Mouse (Mus musculus): ENCODE results near the gene Gsn. TPM values are rescaled to one million over a fixed set of nuclear protein-coding genes. Genes with fewer than 3 reads are reported as not detected.

Gsn gene
- total and polyA plus RNA-seq, 2 experiments from 2014 or later: 255 to 460 TPM

GRCm38 (mm10) chr2:35271817-35272216, 15.6 kb downstream of the Gsn start:
- H3K4me1 ChIP-seq (ENCODE audit: control insufficient read depth, insufficient read depth): peaks cover 67% of the 10 kb centered on the region
- ATAC-seq (ENCODE audit: insufficient read depth, low read depth) (no peak), DNase-seq (ENCODE audit: low spot score) (peak; percentile 43)
- no peak for TF ChIP-seq CTCF (IDR thresholded peaks at IDR 0.05; ENCODE audit: low read depth)
- no peak for TF ChIP-seq EP300 (IDR thresholded peaks at IDR 0.05; ENCODE audit: low read depth)
- no peaks in the 10 kb centered on the region for H3K36me3 ChIP-seq (replicated peaks; ENCODE audit: control insufficient read depth, insufficient read depth, low read length)
- peak overlapping the region; percentile 73 for H3K27ac ChIP-seq (ENCODE audit: low read depth)
- no peaks in the 10 kb centered on the region for H3K27me3 ChIP-seq (ENCODE audit: control insufficient read depth, insufficient read depth, low read length)
- H3K9ac ChIP-seq (replicated peaks; ENCODE audit: low read depth, low read length): no peak overlapping the region
- no peaks in the 10 kb centered on the region for H3K9me3 ChIP-seq (replicated peaks; ENCODE audit: control insufficient read depth, low read length)
- no peak overlapping the region for H3K4me3 ChIP-seq (ENCODE audit: low read depth, low read length)
- no peak overlapping the region for H3K4me2 ChIP-seq (ENCODE audit: low read depth, low read length)
- 43% methylated on average over 2 of the region's 2 CpGs for WGBS

GRCm38 (mm10) chr2:35272881-35273280, 16.7 kb downstream of the Gsn start:
- no peaks in the 10 kb centered on the region for H3K36me3 ChIP-seq (replicated peaks; ENCODE audit: control insufficient read depth, insufficient read depth, low read length)
- H3K4me3 ChIP-seq (ENCODE audit: low read depth, low read length): no peak overlapping the region
- peaks cover 72% of the 10 kb centered on the region for H3K4me1 ChIP-seq (ENCODE audit: control insufficient read depth, insufficient read depth)
- no peak for ATAC-seq (ENCODE audit: insufficient read depth, low read depth)
- peak overlapping the region; percentile 87 for H3K27ac ChIP-seq (ENCODE audit: low read depth)
- no peak overlapping the region for H3K4me2 ChIP-seq (ENCODE audit: low read depth, low read length)
- TF ChIP-seq CTCF (IDR thresholded peaks at IDR 0.05; ENCODE audit: low read depth) (no peak), EP300 (IDR thresholded peaks at IDR 0.05; ENCODE audit: low read depth) (no peak)
- H3K9me3 ChIP-seq (replicated peaks; ENCODE audit: control insufficient read depth, low read length): no peaks in the 10 kb centered on the region
- no peak for DNase-seq (ENCODE audit: low spot score)
- H3K9ac ChIP-seq (replicated peaks; ENCODE audit: low read depth, low read length): no peak overlapping the region
- no peaks in the 10 kb centered on the region for H3K27me3 ChIP-seq (ENCODE audit: control insufficient read depth, insufficient read depth, low read length)
- WGBS: 78% methylated on average over 6 of the region's 6 CpGs

- H3K27me3 ChIP-seq (ENCODE audit: control insufficient read depth, insufficient read depth, low read length): no peaks in the 10 kb centered on the region
- TF ChIP-seq EP300 (IDR thresholded peaks at IDR 0.05; ENCODE audit: low read depth) (no peak), CTCF (IDR thresholded peaks at IDR 0.05; ENCODE audit: low read depth) (no peak)
- no peak overlapping the region for H3K4me3 ChIP-seq (ENCODE audit: low read depth, low read length)
- H3K36me3 ChIP-seq (replicated peaks; ENCODE audit: control insufficient read depth, insufficient read depth, low read length): no peaks in the 10 kb centered on the region
- H3K9ac ChIP-seq (replicated peaks; ENCODE audit: low read depth, low read length): 0 out of 2 replicates have a peak overlapping the region, but pooled peaks have one; percentile 28
- 14% methylated on average over 2 of the region's 2 CpGs for WGBS
- H3K4me1 ChIP-seq (ENCODE audit: control insufficient read depth, insufficient read depth): peaks cover 72% of the 10 kb centered on the region
- peak; percentile 10; the same call in 1 of the 2 replicates for ATAC-seq (ENCODE audit: insufficient read depth, low read depth)
- peak; percentile 66 for DNase-seq (ENCODE audit: low spot score)
- H3K9me3 ChIP-seq (replicated peaks; ENCODE audit: control insufficient read depth, low read length): no peaks in the 10 kb centered on the region
- no peak overlapping the region for H3K4me2 ChIP-seq (ENCODE audit: low read depth, low read length)
- H3K27ac ChIP-seq (ENCODE audit: low read depth): peak overlapping the region; percentile 87
Observed at GRCm38 (mm10) chr2:35273536-35273935, 17.4 kb downstream of the Gsn start.

- H3K4me1 ChIP-seq (ENCODE audit: control insufficient read depth, insufficient read depth): peaks cover 64% of the 10 kb centered on the region
Observed at GRCm38 (mm10) chr2:35277686-35278085, 21.5 kb downstream of the Gsn start.

GRCm38 (mm10) chr2:35278371-35279210, 22.4 kb downstream of the Gsn start:
- Histone ChIP-seq H3K9me3 (replicated peaks; ENCODE audit: control insufficient read depth, low read length) (no peaks in the 10 kb centered on the region), H3K4me2 (ENCODE audit: low read depth, low read length) (no peak overlapping the region), H3K27me3 (ENCODE audit: control insufficient read depth, insufficient read depth, low read length) (no peaks in the 10 kb centered on the region), H3K36me3 (replicated peaks; ENCODE audit: control insufficient read depth, insufficient read depth, low read length) (no peaks in the 10 kb centered on the region), H3K4me3 (ENCODE audit: low read depth, low read length) (no peak overlapping the region), H3K27ac (ENCODE audit: low read depth) (peak overlapping the region; percentile 84; the same call in 1 of the 2 replicates), H3K9ac (replicated peaks; ENCODE audit: low read depth, low read length) (no peak overlapping the region), H3K4me1 (ENCODE audit: control insufficient read depth, insufficient read depth) (peaks cover 55% of the 10 kb centered on the region)
- no peak for ATAC-seq (ENCODE audit: insufficient read depth, low read depth)
- WGBS: 84% methylated on average over 7 of the region's 7 CpGs
- TF ChIP-seq CTCF (IDR thresholded peaks at IDR 0.05; ENCODE audit: low read depth) (no peak), EP300 (IDR thresholded peaks at IDR 0.05; ENCODE audit: low read depth) (no peak)
- no peak for DNase-seq (ENCODE audit: low spot score)

More at GRCm38 (mm10) chr2:35277686-35278085, 21.5 kb downstream of the Gsn start:
- Histone ChIP-seq H3K27me3 (ENCODE audit: control insufficient read depth, insufficient read depth, low read length) (no peaks in the 10 kb centered on the region), H3K9ac (replicated peaks; ENCODE audit: low read depth, low read length) (no peak overlapping the region), H3K4me3 (ENCODE audit: low read depth, low read length) (no peak overlapping the region), H3K36me3 (replicated peaks; ENCODE audit: control insufficient read depth, insufficient read depth, low read length) (no peaks in the 10 kb centered on the region), H3K4me2 (ENCODE audit: low read depth, low read length) (0 out of 2 replicates have a peak overlapping the region, but pooled peaks have one; percentile 7), H3K27ac (ENCODE audit: low read depth) (peak overlapping the region; percentile 84), H3K9me3 (replicated peaks; ENCODE audit: control insufficient read depth, low read length) (no peaks in the 10 kb centered on the region)
- no peak for TF ChIP-seq EP300 (IDR thresholded peaks at IDR 0.05; ENCODE audit: low read depth)
- no peak for TF ChIP-seq CTCF (IDR thresholded peaks at IDR 0.05; ENCODE audit: low read depth)
- peak; percentile 78 for ATAC-seq (ENCODE audit: insufficient read depth, low read depth)
- DNase-seq (ENCODE audit: low spot score): peak; percentile 73
- whole genome bisulfite sequencing: 14% methylated on average over 3 of the region's 3 CpGs

Measured in heart, postnatal 0 days (tissue).